Mouse (Mus musculus): ENCODE data around the gene Gipc1. TPM values are rescaled to one million over a fixed set of nuclear protein-coding genes. Genes with fewer than 3 reads are reported as not detected.

The Gipc1 gene
- polyA plus RNA-seq, 1 experiment from 2014 or later = 123 TPM

DNA sequence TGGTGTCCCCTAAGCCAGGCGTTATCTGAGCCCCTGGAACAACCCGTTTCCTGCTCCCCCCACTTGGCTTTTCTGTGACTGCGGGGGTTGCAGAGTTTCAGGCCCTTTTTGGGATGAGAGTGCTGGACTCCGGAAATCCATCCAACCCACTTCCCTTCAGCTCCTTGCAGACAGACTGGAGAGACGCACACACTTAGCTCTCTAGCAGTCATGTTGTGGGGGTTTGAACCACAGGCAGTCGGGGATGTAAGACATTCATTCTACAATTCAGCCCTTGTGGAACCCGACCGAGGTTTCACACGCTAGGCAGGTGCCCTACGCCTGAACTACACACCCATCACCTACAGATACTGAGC is 1.2 kb downstream of the Gipc1 start:
- TF ChIP-seq CTCF (IDR thresholded peaks at IDR 0.05) (no peak), EP300 (IDR thresholded peaks at IDR 0.05) (no peak)
- H3K4me3 ChIP-seq (ENCODE audit: low read depth, low read length) = peak overlapping the region; percentile 95; the same call in 1 of the 2 replicates
- H3K27ac ChIP-seq (ENCODE audit: low read length) = peak overlapping the region; percentile 91; the same call in 1 of the 2 replicates
- ATAC-seq = no peak
- H3K27me3 ChIP-seq (replicated peaks; ENCODE audit: insufficient read depth, low read length) = no peaks in the 10 kb centered on the region
- H3K9ac ChIP-seq (replicated peaks; ENCODE audit: low read depth) = 0 out of 2 replicates have a peak overlapping the region, but pooled peaks have one; percentile 82
- 14% methylated on average over 10 of the region's 10 CpGs for WGBS
- H3K36me3 ChIP-seq (ENCODE audit: insufficient read depth, low read length) = no peaks in the 10 kb centered on the region
- H3K9me3 ChIP-seq (ENCODE audit: low read length) = no peaks in the 10 kb centered on the region
- H3K4me2 ChIP-seq (replicated peaks; ENCODE audit: low read depth, low read length) = peak overlapping the region; percentile 75
- H3K4me1 ChIP-seq (ENCODE audit: insufficient read depth, low read depth, low read length) = peaks cover 8% of the 10 kb centered on the region; the same call in 1 of the 2 replicates
- DNase-seq (ENCODE audit: low spot score) = peak; percentile 24

DNA sequence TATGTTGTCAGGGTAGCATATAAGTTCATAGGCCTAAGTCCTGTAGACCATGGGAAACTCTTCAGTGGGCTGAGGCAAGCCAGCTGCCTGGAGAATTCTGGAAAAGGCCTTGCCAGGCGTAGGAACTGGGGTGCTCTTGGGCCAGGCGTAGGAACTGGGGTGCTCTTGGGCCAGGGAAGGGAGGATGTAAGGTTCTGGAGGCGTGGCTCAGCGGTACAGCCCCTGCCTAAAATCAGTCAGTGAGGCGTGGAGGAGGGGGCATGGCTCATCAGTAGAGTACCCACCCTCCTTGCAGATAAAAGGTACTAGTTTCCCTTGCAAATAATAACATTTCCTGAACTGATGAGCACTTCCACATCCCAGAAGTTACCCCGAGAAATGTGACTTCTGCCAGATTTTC is 2.2 kb downstream of the Gipc1 start:
- Histone ChIP-seq H3K4me1 (ENCODE audit: insufficient read depth, low read depth, low read length) (peaks cover 8% of the 10 kb centered on the region; the same call in 1 of the 2 replicates), H3K27me3 (replicated peaks; ENCODE audit: insufficient read depth, low read length) (no peaks in the 10 kb centered on the region), H3K9ac (replicated peaks; ENCODE audit: low read depth) (no peak overlapping the region), H3K4me2 (replicated peaks; ENCODE audit: low read depth, low read length) (no peak overlapping the region), H3K9me3 (ENCODE audit: low read length) (no peaks in the 10 kb centered on the region), H3K4me3 (ENCODE audit: low read depth, low read length) (no peak overlapping the region), H3K36me3 (ENCODE audit: insufficient read depth, low read length) (no peaks in the 10 kb centered on the region), H3K27ac (ENCODE audit: low read length) (no peak overlapping the region)
- no peak for DNase-seq (ENCODE audit: low spot score)
- WGBS = 92% methylated on average over 6 of the region's 6 CpGs
- no peak for ATAC-seq
- TF ChIP-seq CTCF (IDR thresholded peaks at IDR 0.05) (no peak), EP300 (IDR thresholded peaks at IDR 0.05) (no peak)

DNA sequence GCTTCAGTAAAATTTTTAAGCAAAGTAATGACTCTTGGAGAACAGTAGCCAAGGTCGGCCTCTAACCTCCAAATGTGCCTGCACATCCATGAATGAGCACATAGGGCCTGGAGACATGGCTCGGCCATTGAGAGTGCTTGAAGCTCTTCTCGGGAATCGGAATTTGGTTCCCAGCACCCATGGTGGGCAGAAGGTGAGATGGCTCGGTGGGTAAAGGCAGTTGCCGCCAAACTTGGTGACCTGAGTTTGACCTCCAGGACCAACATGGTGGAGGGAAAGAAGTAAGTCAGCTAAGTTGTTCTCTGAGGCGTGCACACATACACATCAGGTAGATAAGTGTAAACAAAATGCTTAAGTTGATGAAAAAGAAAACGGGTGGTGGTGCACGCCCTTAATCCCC is 3.6 kb downstream of the Gipc1 start:
- Histone ChIP-seq H3K36me3 (ENCODE audit: insufficient read depth, low read length) (no peaks in the 10 kb centered on the region), H3K4me1 (ENCODE audit: insufficient read depth, low read depth, low read length) (peaks cover 15% of the 10 kb centered on the region; the same call in 1 of the 2 replicates), H3K9ac (replicated peaks; ENCODE audit: low read depth) (no peak overlapping the region), H3K27me3 (replicated peaks; ENCODE audit: insufficient read depth, low read length) (no peaks in the 10 kb centered on the region), H3K9me3 (ENCODE audit: low read length) (no peaks in the 10 kb centered on the region), H3K4me3 (ENCODE audit: low read depth, low read length) (no peak overlapping the region), H3K4me2 (replicated peaks; ENCODE audit: low read depth, low read length) (no peak overlapping the region), H3K27ac (ENCODE audit: low read length) (no peak overlapping the region)
- no peak for TF ChIP-seq EP300 (IDR thresholded peaks at IDR 0.05)
- TF ChIP-seq CTCF (IDR thresholded peaks at IDR 0.05) = no peak
- DNase-seq (ENCODE audit: low spot score) (no peak), ATAC-seq (no peak)
- WGBS = 86% methylated on average over 9 of the region's 9 CpGs

GRCm38 (mm10) chr8:83656484-83657246 is 4.2 kb downstream of the Gipc1 start:
- TF ChIP-seq EP300 (IDR thresholded peaks at IDR 0.05) (peak; percentile 71; the same call in 1 of the 2 replicates), CTCF (IDR thresholded peaks at IDR 0.05) (peak; percentile 67)
- no peak overlapping the region for H3K4me3 ChIP-seq (ENCODE audit: low read depth, low read length)
- peaks cover 19% of the 10 kb centered on the region; the same call in 1 of the 2 replicates for H3K4me1 ChIP-seq (ENCODE audit: insufficient read depth, low read depth, low read length)
- no peaks in the 10 kb centered on the region for H3K27me3 ChIP-seq (replicated peaks; ENCODE audit: insufficient read depth, low read length)
- no peaks in the 10 kb centered on the region for H3K9me3 ChIP-seq (ENCODE audit: low read length)
- no peaks in the 10 kb centered on the region for H3K36me3 ChIP-seq (ENCODE audit: insufficient read depth, low read length)
- DNase-seq (ENCODE audit: low spot score) (peak; percentile 81), ATAC-seq (peak; percentile 47)
- peak overlapping the region; percentile 17 for H3K27ac ChIP-seq (ENCODE audit: low read length)
- no peak overlapping the region for H3K9ac ChIP-seq (replicated peaks; ENCODE audit: low read depth)
- H3K4me2 ChIP-seq (replicated peaks; ENCODE audit: low read depth, low read length) = no peak overlapping the region
- WGBS = 59% methylated on average over 13 of the region's 13 CpGs

- TF ChIP-seq CTCF (IDR thresholded peaks at IDR 0.05) (no peak), EP300 (IDR thresholded peaks at IDR 0.05) (no peak)
- ATAC-seq = no peak
- DNase-seq (ENCODE audit: low spot score) = no peak
- H3K36me3 ChIP-seq (ENCODE audit: insufficient read depth, low read length) = no peaks in the 10 kb centered on the region
- H3K4me2 ChIP-seq (replicated peaks; ENCODE audit: low read depth, low read length) = peak overlapping the region; percentile 43; the same call in 1 of the 2 replicates
- no peaks in the 10 kb centered on the region for H3K27me3 ChIP-seq (replicated peaks; ENCODE audit: insufficient read depth, low read length)
- H3K4me3 ChIP-seq (ENCODE audit: low read depth, low read length) = no peak overlapping the region
- peaks cover 21% of the 10 kb centered on the region; the same call in 1 of the 2 replicates for H3K4me1 ChIP-seq (ENCODE audit: insufficient read depth, low read depth, low read length)
- H3K9ac ChIP-seq (replicated peaks; ENCODE audit: low read depth) = peak overlapping the region; percentile 23; the same call in 1 of the 2 replicates
- H3K9me3 ChIP-seq (ENCODE audit: low read length) = no peaks in the 10 kb centered on the region
- no peak overlapping the region for H3K27ac ChIP-seq (ENCODE audit: low read length)
- WGBS = 18% methylated on average over 8 of the region's 8 CpGs
These were observed 8.1 kb downstream of the Gipc1 start for GRCm38 (mm10) chr8:83660545-83660944.

DNA sequence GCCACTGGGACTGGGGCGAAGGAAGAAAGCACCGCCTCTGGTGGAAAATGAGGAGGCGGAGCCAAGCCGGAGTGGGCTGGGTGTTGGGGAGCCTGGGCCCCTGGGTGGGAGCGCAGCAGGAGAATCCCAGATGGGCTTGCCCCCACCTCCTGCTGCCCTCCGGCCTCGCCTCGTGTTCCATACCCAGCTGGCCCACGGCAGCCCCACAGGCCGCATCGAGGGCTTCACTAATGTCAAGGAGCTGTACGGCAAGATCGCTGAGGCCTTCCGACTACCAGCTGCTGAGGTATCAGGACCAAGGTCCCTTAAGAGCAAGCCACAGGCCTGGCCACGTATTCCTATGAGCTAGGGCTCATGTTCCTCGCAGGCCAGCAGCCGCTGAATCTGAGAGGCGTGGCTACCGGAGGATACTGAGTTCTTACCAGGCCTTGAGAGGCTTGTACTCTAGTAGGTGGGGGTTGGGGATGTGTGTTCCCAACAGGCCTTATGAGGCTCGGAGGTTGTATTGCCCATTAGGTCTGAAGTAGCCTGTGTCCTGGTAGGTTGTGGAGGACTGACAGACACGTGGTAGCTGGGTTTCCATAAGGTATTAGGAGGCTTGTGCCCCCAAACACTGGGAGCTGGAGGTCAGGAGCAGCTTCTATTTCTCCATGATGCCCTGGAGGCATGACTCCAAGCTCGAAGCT is 8.7 kb downstream of the Gipc1 start:
- Histone ChIP-seq H3K27me3 (replicated peaks; ENCODE audit: insufficient read depth, low read length) (no peaks in the 10 kb centered on the region), H3K36me3 (ENCODE audit: insufficient read depth, low read length) (no peaks in the 10 kb centered on the region), H3K9ac (replicated peaks; ENCODE audit: low read depth) (peak overlapping the region; percentile 23; the same call in 1 of the 2 replicates), H3K4me3 (ENCODE audit: low read depth, low read length) (no peak overlapping the region), H3K27ac (ENCODE audit: low read length) (peak overlapping the region; percentile 52; the same call in 1 of the 2 replicates), H3K9me3 (ENCODE audit: low read length) (no peaks in the 10 kb centered on the region), H3K4me2 (replicated peaks; ENCODE audit: low read depth, low read length) (peak overlapping the region; percentile 43), H3K4me1 (ENCODE audit: insufficient read depth, low read depth, low read length) (peaks cover 21% of the 10 kb centered on the region; the same call in 1 of the 2 replicates)
- DNase-seq (ENCODE audit: low spot score) (peak; percentile 72), ATAC-seq (no peak)
- 22% methylated on average over 22 of the region's 22 CpGs for WGBS
- no peak for TF ChIP-seq EP300 (IDR thresholded peaks at IDR 0.05)

Measured in lung, postnatal 0 days (tissue).